Mouse (Mus musculus): ENCODE data around the gene Zfp91.
A peak's percentile ranks its signal among the peaks of the same experiment; 100 is the strongest.
"Not testable (repeated sequence)": the region's sequence is repeated elsewhere in the genome, so short reads cannot be mapped to it uniquely, and the experiment has no call there.

The Zfp91 gene

DNA sequence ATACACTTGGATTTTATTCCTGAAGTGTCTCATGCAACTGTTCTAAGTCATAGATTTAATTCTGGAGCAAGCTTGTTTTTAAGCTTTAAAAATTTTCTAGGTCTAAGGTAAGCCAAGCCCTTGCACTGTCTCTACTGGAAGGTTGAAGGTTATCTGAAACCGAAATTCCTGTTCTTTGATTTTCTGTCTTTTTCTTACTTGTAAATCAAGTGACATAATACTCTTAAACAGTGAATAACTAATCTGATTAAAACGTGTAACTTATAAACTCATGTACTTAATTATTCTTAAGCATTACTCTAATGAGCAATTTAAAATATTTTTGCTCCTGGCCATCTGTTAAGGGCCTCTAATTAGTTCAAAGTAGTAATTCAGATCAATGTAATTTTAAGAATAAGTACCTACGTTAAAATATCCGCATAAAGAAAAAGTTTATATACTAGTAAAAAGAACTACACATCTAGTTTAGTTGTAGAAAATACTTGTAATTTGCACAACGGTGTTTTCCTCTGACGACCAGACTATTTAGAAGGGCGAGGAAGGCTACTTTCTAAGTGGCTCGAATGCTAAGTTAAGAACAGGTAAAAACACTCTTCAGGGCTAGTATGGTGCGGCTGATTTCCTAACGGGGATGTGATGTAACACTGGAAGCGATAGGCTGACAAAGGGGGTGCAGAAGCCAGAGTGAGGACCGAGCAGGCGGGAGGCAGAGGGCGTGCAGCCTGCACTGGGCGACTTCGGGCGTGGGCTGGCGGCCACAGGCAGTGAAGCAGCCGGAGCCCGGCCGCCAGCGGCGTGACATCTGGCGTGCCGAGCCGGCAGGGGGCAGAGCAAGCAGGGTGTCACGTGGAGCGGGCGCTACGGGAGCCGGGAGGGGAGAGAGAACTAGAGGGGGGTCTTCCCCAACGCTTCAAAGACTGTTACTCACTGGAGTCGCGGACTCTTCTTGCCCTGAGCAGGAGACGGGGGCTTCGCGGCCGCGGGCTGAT, 1.6 kb downstream of the Zfp91 start:
- peak; percentile 95 for DNase-seq (ENCODE audit: low spot score in 2 of 2)

DNA sequence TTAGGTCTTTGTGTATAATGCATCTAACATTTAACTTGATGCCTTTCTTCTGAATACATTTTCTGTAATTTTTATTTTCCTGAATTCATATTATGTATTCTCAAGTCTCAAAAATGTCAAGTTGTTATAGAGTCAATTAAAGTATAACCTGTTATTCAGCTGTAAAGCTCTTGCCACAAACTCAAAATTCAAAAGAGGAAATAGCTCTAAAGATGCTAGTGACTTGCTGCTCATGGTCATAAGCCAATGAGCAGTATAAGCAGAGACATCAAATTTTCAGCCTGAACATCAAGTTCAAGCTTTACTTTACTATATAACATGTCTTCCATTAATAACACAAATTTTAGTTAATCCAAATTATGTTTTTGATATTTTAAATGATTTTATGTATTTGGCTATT, 3.6 kb downstream of the Zfp91 start:
- no peak for DNase-seq (ENCODE audit: low spot score in 2 of 2)

DNA sequence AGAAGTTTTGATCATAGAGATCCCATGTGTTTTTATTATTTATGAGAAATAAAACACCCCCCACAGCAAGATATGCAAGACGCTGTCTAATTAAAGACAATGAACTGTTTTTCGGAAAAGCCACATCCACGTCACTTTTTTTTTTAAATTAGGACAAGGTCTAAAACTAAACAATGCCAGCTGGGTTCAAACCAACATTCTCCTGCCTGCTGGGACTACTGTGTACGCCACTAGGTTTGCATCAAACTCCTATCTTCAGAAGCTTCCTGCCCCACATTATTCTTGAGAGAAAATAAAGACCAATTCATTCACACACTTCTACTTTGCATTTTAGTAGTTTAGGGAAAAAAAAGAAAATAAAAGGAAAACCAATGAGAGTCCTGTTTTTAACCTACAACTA, 8.2 kb downstream of the Zfp91 start:
- no peak for DNase-seq (ENCODE audit: low spot score in 2 of 2)

DNA sequence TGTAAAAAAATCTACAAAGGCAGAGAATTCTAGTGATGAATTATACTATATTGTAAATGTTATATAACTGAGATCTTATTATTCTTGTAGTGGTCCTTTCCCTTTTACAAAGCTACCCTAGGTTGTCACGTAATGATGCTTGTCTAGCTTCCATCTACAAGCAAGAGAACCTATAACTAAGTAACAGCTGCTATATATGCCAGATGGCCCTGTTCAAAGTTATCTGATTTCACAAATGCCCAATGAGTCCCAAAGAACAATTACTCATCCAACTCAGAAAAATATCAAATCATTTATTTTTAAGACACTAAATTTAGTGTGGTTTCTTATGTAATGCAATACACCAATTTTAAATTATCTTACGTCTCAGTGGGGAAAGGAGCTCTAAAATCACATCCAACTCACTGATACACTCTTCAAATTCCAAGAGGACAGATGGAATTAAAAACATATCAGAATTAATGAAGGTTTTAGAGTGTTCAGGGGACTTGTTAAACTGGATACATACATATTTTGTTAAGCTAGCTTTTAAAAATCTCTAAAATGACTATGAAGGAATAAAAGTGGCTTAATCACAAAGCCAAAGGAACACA, 9.0 kb downstream of the Zfp91 start:
- DNase-seq (ENCODE audit: low spot score in 2 of 2), result no peak

DNA sequence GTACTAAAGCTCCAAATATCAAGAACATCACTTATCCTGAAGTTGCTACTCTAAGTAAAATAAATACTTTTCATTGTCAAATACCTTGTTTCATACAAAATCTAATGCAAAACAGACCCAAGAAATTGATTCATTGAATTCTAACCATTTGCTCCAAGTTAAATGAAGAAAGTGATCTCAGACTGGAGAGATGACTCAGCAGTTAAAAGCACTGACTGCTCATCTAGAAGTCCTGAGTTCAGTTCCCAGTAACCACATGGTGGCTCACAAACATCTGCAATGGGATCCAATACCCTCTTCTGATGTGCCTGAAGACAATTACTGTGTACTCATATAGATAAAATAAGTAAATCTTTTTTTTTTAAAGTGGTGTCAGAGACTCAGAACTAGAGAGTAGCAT, 15.5 kb downstream of the Zfp91 start:
- no peak for DNase-seq (ENCODE audit: low spot score in 2 of 2)

DNA sequence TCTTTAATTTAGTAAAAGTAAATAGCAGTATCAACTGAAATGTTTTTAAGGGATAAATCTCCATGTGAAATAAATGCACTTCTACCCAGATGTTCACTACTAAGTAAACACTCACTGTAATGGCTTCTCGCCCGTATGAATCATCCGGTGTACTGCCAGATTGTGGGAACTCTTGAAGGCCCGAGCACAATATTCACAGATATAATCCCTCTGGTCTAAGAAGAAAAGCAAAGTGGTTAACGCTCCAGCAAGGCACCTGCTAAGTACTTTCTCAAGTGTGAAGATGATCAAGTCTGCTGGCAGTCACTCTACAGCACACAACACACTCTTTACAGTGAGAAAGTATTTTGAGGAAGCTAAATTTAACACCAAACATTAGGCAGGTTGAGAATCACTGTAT, 25.0 kb downstream of the Zfp91 start:
- no peak for DNase-seq (ENCODE audit: low spot score in 2 of 2)

DNA sequence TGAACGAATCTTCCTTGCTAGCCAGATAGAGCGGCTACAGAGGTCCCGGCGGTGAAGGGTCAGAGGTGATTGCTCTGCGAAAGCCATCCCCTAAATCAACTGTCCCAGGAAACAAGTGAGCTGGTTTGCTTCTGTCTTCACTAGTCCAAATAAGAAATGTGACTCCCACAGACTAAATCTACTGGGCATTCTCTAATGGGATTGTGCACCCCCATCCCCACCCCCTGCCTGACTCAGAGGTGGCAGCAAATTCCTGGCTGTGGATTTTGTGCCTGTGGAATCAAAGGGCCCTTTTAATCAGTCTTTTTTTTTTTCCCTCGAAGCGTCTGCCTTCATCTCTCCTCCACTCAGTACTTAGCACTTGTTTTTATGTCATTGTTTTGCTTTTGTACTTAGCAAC, 30.6 kb downstream of the Zfp91 start, which contains the start of gene Cntf:
Cntf (minus strand) TSS at position 325 of the 400 bp plus-strand sequence.
- DNase-seq (ENCODE audit: low spot score in 2 of 2), result no peak

DNA sequence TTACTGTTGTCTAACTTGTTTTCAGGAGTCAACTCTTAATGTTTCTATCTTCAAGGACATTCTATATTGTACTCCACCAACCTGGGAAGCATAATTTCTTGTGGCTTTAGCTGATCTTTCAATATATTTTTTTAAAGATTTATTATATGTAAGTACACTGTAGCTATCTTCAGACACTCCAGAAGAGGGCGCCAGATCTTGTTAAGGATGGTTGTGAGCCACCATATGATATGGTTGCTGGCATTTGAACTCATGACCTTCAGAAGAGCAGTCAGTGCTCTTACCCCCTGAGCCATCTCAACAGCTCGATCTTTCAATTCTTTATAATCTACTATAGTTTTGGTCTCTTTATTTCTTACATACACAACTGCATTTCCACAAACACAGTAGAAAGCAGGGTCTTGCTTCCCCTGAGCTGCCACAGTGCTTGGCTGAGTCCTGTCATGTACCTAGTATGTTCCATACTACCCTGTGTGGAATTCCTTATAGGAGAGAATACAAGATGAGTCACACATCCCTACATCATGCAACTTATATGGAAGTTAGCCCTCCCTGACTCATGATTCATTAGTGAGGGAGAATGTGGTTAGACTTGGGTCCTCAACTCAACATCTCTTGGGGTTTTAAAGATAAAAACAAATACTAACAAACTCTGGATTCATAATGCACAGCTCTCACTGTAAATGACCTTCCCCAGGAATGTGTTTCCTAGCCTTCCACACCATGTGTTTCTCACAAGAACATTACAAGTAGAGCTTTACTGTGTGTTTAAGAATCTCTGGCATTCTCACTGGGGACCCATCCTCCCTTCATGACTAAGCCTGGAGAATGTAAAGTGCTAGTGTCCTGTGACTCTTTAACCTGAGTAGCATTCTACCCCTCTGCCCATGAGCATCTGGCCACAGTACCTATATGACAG, 33.5 kb downstream of the Zfp91 start:
- DNase-seq (ENCODE audit: low spot score in 2 of 2), result no peak

DNA sequence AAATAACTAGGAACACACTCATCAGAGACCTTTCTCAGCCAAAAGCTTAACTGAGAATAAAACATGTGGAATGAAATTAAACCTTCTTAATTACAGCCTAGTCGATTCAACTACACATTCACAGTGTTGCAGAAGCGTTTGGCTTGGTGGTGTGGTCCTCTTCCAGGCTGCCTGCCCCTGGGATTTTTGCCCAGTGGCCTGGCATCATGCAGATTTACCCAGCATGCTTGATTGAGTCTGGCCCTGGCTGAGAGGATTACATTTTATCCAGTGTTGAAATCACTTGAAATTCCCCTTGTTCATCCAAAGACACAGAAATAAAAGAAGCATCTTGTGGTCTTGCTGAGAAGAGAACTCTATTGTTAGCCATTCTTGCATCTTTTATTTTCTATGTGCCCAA, 36.3 kb downstream of the Zfp91 start:
- peak; percentile 81 to 83 for DNase-seq (ENCODE audit: low spot score in 2 of 2)

DNA sequence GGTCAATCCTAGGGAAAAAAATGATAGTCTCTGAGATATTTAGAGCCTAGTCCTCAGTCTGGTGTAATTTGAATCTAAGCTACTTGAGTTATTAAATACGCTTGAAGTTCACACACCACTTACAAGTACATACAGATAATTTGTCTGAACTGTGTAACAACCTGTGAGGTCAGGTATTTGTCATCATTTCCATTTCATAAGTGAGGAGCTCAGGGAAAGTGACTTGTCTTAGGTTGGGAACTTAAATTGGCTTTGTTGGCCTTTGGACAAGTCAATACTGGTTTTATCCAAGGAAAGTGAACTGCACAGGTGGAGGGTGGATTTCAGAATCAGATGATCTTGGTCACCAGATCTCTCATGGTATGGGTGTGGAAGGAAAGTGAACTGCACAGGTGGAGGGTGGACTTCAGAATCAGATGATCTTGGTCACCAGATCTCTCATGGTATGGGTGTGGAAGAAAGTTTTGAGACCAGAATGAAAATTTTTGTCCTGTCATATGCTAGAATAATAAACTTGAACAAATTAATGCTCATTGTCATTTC, 36.9 kb downstream of the Zfp91 start:
- DNase-seq (ENCODE audit: low spot score in 2 of 2), result no peak

DNA sequence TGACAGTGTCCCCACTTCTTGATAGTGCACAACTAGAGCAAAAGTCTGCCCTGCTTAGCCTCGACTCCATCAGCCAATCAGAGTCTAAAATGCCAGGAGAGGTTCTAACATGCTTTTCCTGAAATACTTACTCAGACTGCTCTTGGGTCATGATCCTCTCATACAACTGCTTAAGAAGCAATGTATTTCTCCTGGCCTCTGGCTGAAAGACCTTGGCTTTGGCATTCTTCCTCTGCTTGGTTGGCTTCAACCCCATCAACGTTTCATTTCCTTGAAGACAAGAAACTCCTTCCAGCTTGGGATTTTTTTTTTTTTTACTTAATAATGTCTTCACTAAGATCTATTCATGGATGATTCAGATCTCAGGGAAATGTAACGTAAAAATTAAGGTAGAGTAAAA, 39.6 kb downstream of the Zfp91 start:
- DNase-seq (ENCODE audit: low spot score in 2 of 2), result no peak

DNA sequence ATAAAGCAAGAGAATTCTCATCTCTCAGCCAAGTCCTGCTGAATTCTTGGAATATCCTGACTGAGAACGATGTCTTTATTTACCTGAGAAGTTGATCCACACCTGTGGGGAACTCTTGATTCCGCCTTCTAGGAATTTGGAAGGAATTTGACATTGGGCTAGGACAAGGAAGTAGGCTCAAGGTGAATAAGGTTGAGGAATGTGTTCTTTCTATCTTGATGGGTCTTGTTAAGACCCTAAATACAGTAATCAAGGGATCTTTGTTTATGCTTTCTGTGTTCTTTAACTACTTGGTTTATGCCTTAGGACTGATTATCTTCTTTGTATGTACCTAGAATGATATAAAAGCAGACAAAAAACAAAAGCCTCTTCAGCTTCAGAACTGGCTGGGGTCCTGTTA, 64.0 kb downstream of the Zfp91 start:
- DNase-seq (ENCODE audit: low spot score in 2 of 2), result no peak

DNA sequence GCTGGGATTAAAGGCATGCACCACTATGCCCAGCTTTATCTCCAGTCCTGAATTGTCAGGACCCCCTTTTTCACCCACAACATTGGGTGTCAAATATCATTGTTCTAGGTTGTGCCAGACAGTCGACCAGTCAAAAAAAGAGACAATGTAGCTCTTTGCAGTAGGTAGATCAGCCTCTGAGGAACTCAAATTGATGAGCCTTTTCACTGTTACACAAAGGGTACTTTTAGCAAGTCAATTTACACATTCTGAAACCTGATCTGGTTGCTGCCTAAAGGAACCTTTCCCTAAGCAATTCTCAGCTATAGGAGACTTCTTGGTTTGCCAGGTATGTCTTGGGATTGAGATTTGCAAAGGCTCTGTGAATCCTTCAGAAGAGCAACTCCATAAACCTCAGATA, 64.9 kb downstream of the Zfp91 start:
- no peak for DNase-seq (ENCODE audit: low spot score in 2 of 2)

DNA sequence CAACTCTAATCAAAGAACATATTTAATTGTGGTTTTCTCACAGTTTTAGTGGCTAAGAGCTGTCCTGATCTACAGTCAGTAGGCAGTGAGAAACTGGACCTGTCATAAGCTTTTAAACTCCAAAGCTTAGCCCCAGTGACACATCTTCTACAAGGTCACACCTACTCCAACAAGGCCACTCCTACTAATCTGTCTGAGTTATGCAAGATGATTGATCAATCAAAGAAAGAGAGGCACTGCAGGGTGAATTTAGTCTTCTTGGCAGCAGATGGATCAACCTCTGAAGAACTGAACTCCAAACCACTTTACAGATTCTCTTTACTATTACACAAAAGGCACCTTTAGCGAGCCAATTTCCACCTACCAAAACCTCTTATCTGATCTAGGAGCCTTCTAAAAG, 70.1 kb downstream of the Zfp91 start:
- no peak for DNase-seq (ENCODE audit: low spot score in 2 of 2)

DNA sequence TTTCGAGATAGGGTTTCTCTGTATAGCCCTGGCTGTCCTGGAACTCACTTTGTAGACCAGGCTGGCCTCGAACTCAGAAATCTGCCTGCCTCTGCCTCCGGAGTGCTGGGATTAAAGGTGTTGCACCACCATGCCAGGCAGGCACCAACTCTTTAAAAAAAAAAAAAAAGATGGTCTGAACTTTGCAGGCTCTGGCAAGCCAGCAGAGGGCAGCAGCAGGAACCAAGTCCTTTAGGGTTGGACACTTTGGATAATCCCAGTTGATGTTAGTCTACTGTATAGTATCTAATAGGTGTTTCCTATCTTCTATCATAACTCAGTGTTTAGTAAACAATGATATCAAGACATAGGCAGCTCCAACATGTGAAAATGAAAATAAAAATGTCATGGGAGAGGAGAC, 73.6 kb downstream of the Zfp91 start:
- DNase-seq (ENCODE audit: low spot score in 2 of 2), result peak in 1 of 2 experiments; percentile 37

DNA sequence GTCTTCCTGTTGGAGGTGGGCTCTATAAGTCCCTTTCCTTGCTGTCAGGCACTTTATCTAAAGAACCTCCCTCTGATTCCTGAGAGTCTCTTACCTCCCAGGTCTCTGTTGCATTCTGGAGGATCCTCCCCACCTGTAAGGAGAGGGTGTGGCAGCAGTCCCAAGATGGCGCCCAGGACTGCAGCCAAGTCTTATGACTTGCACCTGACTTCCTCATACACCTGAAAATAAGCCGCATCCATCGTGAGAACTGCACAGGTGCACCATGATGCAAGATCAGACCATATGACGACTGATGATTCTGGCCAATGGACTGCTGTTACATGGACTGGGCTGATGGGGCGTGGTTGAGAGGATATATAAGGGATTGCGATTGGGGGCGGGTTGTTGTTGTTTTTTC, 74.3 kb downstream of the Zfp91 start:
- DNase-seq (ENCODE audit: low spot score in 2 of 2), result not testable (repeated sequence)

DNA sequence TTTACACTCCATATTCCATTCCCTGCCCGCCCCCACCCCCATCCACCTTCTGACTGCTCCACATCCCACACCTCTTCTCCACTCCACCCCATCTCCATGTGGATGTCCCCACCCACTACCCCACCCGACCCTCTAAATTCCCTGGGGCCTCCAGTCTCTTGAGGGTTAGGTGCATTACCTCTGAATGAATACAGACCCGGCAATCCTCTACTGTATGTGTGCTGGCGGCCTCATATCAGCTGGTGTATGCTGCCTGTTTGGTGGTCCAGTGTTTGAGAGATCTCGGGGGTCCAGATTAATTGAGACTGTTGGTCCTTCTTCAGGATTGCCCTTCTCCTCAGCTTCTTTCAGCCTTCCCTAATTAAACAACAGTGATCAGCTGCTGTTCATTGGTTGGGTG, 75.0 kb downstream of the Zfp91 start:
- DNase-seq (ENCODE audit: low spot score in 2 of 2), result not testable (repeated sequence)

DNA sequence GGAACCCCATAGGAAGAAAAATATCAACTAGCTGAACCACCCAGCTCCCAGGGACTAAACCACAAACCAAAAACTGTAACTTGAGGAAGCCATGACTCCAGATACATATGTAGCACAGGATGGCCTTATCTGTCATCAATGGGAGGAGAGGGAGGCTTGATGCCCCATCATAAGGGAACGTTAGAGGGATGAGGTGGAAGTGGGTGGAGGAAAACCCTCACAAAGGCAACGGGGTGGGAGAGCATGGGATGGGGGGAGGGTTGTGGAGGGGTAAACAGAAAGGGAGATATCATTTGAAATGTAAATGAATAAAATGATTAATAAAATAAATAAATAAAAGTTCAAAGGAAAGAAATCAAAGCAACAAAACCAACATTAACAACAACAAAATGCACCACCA, 75.5 kb downstream of the Zfp91 start:
- DNase-seq (ENCODE audit: low spot score in 2 of 2), result no peak

DNA sequence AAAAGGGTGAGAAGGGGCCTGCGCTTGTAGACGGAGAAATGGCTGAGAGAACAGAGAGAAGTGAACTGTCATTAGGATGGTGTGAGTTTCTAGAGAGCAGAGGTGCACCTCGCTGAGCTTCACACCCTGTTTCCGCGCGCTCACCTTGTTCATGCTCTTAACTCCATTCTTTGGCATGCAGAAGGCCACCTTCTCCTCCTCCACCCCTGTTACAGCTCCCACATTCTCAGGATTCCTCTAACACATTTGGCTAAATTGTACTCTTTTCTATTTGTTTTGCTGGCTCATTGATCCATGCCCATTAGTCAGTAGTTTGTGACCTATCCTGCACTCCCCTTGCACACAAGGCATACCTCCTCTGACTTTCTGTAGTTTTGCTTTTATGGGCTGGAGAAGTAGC, 76.7 kb downstream of the Zfp91 start:
- DNase-seq (ENCODE audit: low spot score in 2 of 2), result no peak
